Mouse (Mus musculus) heart, embryonic 15.5 days (tissue): ENCODE data around the gene Rpl3. TPM values are rescaled to one million over a fixed set of nuclear protein-coding genes. Genes with fewer than 3 reads are reported as not detected.

Source experiments
- ATAC-seq: fragments of 200-750 bp; cut with Nextera tagmentation; replicated peaks from 2 replicates; pipeline ENCODE4 v1.8.0; 2017; ENCODE audit warnings: low read depth, moderate TSS enrichment; ENCODE audit not compliant: insufficient number of reproducible peaks, insufficient read depth, low FRiP score
- H3K27ac ChIP-seq: fragments of 300-500 bp; sonication (generic); 2 replicates; pipeline ENCODE4 v1.5.1; 2015; ENCODE audit warnings: mild to moderate bottlenecking, inconsistent platforms
- H3K27me3 ChIP-seq: fragments of 300-500 bp; sonication (generic); 2 replicates; pipeline ENCODE4 v1.6.1; 2015; ENCODE audit warnings: inconsistent platforms
- H3K36me3 ChIP-seq: fragments of 300-500 bp; sonication (generic); 2 replicates; pipeline ENCODE4 v1.6.1; 2015; ENCODE audit warnings: mild to moderate bottlenecking, inconsistent platforms
- H3K4me1 ChIP-seq: fragments of 300-500 bp; sonication (generic); replicated peaks from 2 replicates; pipeline ENCODE4 v1.6.1; 2015; ENCODE audit warnings: inconsistent platforms
- H3K4me2 ChIP-seq: fragments of 300-500 bp; sonication (generic); 2 replicates; pipeline ENCODE4 v1.6.1; 2015; ENCODE audit warnings: inconsistent platforms, mild to moderate bottlenecking, moderate library complexity
- H3K4me3 ChIP-seq: fragments of 300-500 bp; sonication (generic); 2 replicates; pipeline ENCODE4 v1.5.1; 2015; ENCODE audit warnings: mild to moderate bottlenecking, inconsistent platforms
- H3K9ac ChIP-seq: fragments of 300-500 bp; sonication (generic); 2 replicates; pipeline ENCODE4 v1.6.1; 2015; ENCODE audit warnings: mild to moderate bottlenecking, inconsistent platforms
- H3K9me3 ChIP-seq: fragments of 300-500 bp; sonication (generic); replicated peaks from 2 replicates; pipeline ENCODE4 v1.6.1; 2016; ENCODE audit warnings: inconsistent platforms
- WGBS: fragments of 180-500 bp; shearing (Covaris S2); methylation state at CpG from one replicate; pipeline ENCODE4 v1.1.7; 2015; ENCODE audit warnings: mixed read lengths; 5-methylcytosine and 5-hydroxymethylcytosine counted together
- polyA plus RNA-seq: library from polyadenylated mRNA; unstranded; fragments of >200 nt; fragmentation: Nextera tagmentation; extraction: Ambion mirVana; gene quantifications from 2 replicates; pipeline ENCODE4 v1.2.1, GENCODE M21; 2015

Rpl3 gene
- polyA plus RNA-seq, 1 experiment from 2014 or later = 565 TPM

DNA sequence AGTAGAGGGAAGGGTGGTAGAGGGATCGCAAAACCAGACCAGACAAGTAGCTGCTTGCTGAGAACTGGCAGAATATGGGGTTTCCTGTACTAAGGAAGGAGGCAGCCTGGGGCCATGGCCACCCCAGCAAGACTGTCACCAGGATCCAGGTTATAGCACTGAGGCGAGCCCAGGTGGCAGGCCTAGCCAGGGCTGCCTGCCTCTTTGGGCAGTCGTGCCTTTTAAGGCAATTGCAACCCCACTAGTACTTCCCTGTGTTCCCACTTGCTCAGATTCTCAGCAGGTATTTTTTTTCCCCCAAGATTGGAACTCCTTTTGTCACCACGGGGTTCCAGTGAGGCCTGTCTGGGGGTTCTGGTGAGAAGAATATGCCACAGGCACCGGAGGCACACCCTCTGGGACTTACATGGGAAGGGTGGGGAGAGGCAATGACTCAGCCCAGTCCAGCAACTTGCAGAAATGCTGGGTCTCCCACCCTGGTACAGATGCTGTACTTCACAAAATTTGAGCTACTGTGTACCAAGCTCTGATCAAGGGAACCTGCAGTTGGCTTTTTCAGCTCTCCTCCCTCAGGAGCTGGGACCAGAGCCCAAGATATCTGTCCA is 15.8 kb downstream of the Rpl3 start:
- H3K27me3 ChIP-seq = no peaks in the 10 kb centered on the region
- 0 out of 2 replicates have a peak overlapping the region, but pooled peaks have one; percentile 2 for H3K9ac ChIP-seq
- WGBS = 39% methylated on average over 5 of the region's 5 CpGs
- H3K36me3 ChIP-seq = peaks cover 40% of the 10 kb centered on the region
- no peak overlapping the region for H3K4me3 ChIP-seq
- peaks cover 66% of the 10 kb centered on the region for H3K4me1 ChIP-seq
- H3K4me2 ChIP-seq = no peak overlapping the region
- ATAC-seq = no peak
- H3K27ac ChIP-seq = peak overlapping the region; percentile 25
- no peaks in the 10 kb centered on the region for H3K9me3 ChIP-seq

DNA sequence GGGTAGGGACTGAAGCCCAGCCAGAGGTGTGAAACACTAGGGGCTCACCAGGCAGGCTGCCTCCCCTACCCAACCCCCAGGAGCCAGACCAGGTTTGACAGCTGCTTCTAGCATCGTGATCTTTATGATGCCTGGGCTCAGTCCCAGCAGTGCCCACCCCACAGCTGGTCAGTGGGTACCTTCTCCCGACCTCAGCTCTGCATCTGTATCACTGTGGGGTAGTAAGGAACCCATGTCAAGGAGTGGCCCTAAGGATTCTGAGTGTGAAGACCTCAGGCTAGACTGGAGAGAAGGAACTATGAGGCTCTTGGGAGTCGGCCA is 16.3 kb downstream of the Rpl3 start:
- Histone ChIP-seq H3K27me3 (no peaks in the 10 kb centered on the region), H3K36me3 (peaks cover 35% of the 10 kb centered on the region), H3K4me1 (peaks cover 63% of the 10 kb centered on the region), H3K27ac (peak overlapping the region; percentile 25; the same call in 1 of the 2 replicates), H3K9me3 (no peaks in the 10 kb centered on the region), H3K4me2 (no peak overlapping the region), H3K4me3 (no peak overlapping the region), H3K9ac (0 out of 2 replicates have a peak overlapping the region, but pooled peaks have one; percentile 2)
- no peak for ATAC-seq
- WGBS = 32% methylated on average over 3 of the region's 3 CpGs

DNA sequence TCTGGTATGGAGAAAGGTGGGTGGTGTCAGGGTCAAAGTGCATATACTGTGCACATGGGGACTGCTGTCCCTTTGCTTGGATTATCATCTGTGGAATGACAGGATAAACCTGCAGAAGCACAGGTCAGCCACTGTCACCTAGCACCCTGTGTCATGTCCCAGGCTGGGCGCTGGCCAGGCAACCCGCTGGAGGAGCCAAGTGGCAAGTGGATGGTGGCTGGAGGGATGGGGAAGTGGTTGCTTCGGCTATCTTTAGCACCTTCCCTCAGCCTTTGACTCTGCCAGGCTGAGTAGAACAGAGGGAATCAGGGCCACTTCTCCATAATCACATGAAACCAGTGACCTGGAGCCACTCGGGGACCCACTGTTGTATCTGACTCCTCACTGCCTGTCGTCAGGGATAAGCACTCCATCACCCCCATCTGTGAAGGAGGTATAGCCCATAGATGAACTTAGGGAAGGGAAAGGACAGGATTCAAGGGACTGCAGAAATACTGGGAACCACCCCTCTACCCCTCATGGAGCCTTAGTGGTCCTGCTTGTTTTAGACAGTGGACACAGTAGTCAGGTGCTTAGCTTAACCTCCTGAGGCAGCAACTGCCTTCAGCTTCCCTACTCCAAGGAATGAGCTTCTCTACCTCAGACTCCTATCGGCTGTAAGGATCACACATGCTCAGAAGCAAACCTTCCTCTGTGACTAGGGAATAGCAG is 16.9 kb downstream of the Rpl3 start:
- 34% methylated on average over 6 of the region's 6 CpGs for WGBS
- no peak overlapping the region for H3K27ac ChIP-seq
- no peak for ATAC-seq

DNA sequence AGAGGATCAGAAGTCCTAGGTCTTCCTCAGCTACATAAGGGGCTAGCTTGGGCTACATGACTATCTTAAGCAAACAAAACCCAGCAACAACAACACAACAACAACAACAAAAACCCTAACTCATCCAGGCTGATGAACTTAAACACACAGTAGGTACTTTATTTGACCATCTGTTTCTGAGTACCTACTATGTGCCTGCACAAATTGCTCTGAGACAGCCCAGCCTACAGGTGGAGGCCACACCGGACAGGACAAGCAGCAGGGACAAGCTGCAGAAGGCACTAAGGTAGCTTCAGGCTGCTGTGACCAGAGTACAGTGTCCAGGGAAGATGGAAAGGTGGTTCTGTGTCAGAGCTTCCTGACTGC is 18.4 kb downstream of the Rpl3 start:
- 90% methylated on average over 1 of the region's 1 CpGs for WGBS
- no peaks in the 10 kb centered on the region for H3K27me3 ChIP-seq
- no peak for ATAC-seq
- no peak overlapping the region for H3K27ac ChIP-seq
- no peaks in the 10 kb centered on the region for H3K9me3 ChIP-seq
- no peak overlapping the region for H3K4me2 ChIP-seq
- H3K4me3 ChIP-seq = no peak overlapping the region
- peaks cover 48% of the 10 kb centered on the region for H3K4me1 ChIP-seq
- no peak overlapping the region for H3K9ac ChIP-seq
- H3K36me3 ChIP-seq = peaks cover 14% of the 10 kb centered on the region

More for the DNA sequence above, 16.9 kb downstream of the Rpl3 start:
- Histone ChIP-seq H3K4me1 (peaks cover 62% of the 10 kb centered on the region), H3K27me3 (no peaks in the 10 kb centered on the region), H3K4me2 (no peak overlapping the region), H3K9me3 (no peaks in the 10 kb centered on the region), H3K9ac (no peak overlapping the region), H3K4me3 (no peak overlapping the region), H3K36me3 (peaks cover 30% of the 10 kb centered on the region)

DNA sequence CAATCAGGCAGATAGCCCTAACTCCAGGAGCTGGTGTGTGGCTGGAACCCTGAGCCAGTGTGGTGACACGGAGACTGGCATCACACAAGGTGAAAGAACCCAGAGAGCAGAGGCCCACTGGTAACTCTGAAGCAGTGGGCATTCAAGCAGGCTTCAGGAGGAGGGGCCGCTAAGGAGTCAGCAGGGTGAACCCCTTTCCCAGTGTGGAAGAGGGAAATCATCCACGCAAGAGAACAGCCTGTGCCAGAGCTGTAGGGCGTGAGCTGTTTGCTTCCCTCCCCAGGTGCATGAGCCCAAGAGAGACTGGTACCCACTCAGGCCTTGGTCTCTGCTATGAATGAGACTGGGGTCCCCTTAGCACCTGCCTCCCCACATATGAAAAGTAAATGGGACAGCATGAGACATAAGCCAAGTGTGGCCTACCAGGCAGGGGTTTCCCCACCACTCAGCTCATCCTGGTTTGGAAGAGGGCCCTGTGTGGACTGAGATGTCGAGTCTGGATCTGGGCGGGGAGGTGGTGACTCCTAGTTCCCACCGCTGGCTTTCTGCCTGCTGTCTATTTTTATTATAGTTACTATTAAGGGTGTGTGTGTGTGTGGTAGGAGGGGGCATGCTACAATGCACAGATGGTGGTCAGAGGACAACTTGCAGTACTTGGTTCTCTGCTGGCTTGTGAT is 19.0 kb downstream of the Rpl3 start:
- Histone ChIP-seq H3K4me3 (no peak overlapping the region), H3K4me1 (peaks cover 45% of the 10 kb centered on the region), H3K9ac (no peak overlapping the region), H3K36me3 (peaks cover 9% of the 10 kb centered on the region), H3K27me3 (no peaks in the 10 kb centered on the region), H3K9me3 (no peaks in the 10 kb centered on the region), H3K27ac (no peak overlapping the region), H3K4me2 (no peak overlapping the region)
- WGBS = 66% methylated on average over 7 of the region's 7 CpGs
- ATAC-seq = no peak

DNA sequence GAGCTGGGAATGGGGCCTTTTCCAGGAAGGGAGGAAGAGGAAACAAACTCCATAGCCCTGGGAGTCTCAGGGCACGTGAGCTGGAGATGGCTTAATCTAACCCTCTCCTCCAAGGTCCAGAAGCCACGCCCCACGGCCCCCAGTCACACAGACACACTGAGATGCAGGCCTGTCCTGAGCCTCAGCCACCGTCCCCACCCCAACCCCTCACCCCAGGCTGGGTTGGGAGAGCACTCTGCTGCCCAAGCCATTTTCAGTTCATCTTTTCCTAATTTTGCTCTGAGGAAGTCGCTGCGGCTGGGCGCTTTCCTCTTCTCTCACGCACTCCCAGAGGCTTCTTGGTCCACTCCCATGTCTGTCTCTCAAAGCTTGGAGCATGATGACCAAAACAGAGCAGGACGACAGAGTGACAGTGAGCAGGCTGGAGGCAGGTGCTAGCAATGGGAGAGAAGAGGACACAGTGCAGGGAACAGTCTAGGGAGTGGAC is 19.7 kb downstream of the Rpl3 start:
- H3K27ac ChIP-seq = peak overlapping the region; percentile 26; the same call in 1 of the 2 replicates
- no peaks in the 10 kb centered on the region for H3K9me3 ChIP-seq
- whole genome bisulfite sequencing = 45% methylated on average over 9 of the region's 9 CpGs
- H3K27me3 ChIP-seq = no peaks in the 10 kb centered on the region
- H3K36me3 ChIP-seq = peaks cover 2% of the 10 kb centered on the region
- no peak for ATAC-seq
- H3K4me3 ChIP-seq = no peak overlapping the region
- no peak overlapping the region for H3K9ac ChIP-seq
- no peak overlapping the region for H3K4me2 ChIP-seq
- H3K4me1 ChIP-seq = peaks cover 42% of the 10 kb centered on the region

DNA sequence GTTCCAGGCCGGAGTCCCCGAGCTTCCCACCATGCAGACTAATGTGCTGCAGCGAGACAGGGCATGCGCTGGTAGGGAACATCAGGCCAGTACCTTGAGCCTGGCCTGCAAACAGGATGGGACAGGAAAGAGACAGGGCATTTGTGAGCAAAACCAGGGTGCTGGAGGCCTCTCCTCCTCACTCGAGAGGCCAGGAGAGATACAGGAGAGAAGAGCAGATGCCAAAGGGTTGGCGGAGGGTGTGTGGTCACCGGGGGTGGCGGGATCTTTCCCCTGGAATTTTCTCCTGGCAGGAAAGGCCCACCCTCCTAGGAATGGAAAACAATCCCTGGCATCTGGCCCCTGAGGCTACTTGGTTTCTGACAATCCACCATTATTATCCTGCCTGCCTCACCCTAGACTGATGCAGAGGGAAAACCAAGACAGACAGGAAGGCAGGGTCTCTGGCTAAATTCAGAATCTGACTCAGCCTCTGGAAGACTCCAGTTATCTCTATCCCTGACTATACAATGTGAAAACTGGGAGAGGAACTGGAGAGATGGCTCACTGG is 21.5 kb downstream of the Rpl3 start:
- H3K4me3 ChIP-seq = no peak overlapping the region
- H3K4me1 ChIP-seq = peaks cover 31% of the 10 kb centered on the region
- 53% methylated on average over 8 of the region's 8 CpGs for WGBS
- H3K4me2 ChIP-seq = no peak overlapping the region
- H3K27ac ChIP-seq = peak overlapping the region; percentile 11
- no peak overlapping the region for H3K9ac ChIP-seq
- no peaks in the 10 kb centered on the region for H3K9me3 ChIP-seq
- no peaks in the 10 kb centered on the region for H3K27me3 ChIP-seq
- H3K36me3 ChIP-seq = no peaks in the 10 kb centered on the region
- no peak for ATAC-seq

DNA sequence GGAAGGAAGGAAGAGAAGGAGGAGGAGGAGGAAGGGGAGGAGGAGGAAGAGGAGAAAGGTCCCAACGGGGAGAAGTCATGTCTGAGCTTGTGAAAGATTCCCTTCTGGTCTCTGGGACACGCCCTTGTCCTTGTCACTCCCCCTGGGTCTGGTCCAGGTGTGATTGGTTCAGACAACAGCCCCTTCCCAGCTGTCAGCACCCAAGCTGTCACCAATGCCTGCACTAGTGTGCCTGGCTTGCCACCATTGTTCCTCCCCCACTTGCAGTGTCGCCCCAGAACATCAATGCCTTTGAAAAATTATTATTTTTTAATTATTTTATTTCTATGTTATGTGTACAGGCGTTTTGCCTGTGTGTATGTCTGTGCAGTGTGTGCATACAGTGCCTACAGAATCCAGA is 22.5 kb downstream of the Rpl3 start:
- no peaks in the 10 kb centered on the region for H3K27me3 ChIP-seq
- no peaks in the 10 kb centered on the region for H3K36me3 ChIP-seq
- no peak overlapping the region for H3K4me3 ChIP-seq
- no peak overlapping the region for H3K27ac ChIP-seq
- no peak overlapping the region for H3K9ac ChIP-seq
- H3K4me1 ChIP-seq = peaks cover 22% of the 10 kb centered on the region
- WGBS = 61% methylated on average over 4 of the region's 4 CpGs
- no peak for ATAC-seq
- no peaks in the 10 kb centered on the region for H3K9me3 ChIP-seq
- no peak overlapping the region for H3K4me2 ChIP-seq

DNA sequence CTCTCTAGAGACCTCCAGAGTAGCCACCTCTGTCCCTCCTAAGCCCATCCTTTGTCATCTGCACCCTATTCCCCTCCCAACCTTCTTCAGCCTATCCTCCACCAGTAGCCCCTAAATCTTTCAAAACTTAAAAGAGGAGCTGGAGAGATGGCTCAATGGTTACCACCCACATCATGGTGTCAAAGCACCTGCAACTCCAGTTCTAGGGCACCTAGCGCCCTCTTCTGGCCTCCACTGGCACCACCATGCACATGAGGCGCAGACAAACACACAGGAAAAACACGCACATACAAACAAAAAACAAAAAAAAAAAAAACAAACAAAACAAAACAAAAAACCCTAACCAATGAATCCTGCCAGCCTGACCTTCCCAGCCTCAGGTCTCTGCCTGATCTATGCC is 25.1 kb downstream of the Rpl3 start:
- Histone ChIP-seq H3K4me2 (no peak overlapping the region), H3K9me3 (no peaks in the 10 kb centered on the region), H3K4me3 (no peak overlapping the region), H3K27me3 (no peaks in the 10 kb centered on the region; the same call in 1 of the 2 replicates), H3K36me3 (no peaks in the 10 kb centered on the region), H3K27ac (no peak overlapping the region), H3K4me1 (peaks cover 13% of the 10 kb centered on the region), H3K9ac (no peak overlapping the region)
- WGBS = 53% methylated on average over 3 of the region's 3 CpGs
- ATAC-seq = no peak

DNA sequence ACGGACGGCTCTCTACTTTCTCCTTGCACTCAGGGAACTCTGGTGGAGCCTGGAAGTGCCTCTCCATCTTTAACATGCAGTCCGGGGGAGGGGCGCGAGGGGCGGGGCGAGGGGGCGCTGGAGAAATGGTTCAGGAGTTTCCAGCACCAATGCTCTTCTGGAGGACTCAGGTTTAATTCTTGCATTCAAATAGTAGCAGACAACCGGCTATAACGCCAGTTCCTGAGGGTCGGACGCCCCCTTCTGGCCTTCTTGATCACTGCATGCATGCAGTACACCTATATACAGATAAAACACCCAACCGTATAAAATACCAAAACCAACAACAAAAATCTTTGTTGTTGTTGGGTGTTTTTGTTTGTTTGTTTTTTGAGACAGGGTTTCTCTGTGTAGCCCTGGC is 26.3 kb downstream of the Rpl3 start:
- 14% methylated on average over 13 of the region's 13 CpGs for WGBS

DNA sequence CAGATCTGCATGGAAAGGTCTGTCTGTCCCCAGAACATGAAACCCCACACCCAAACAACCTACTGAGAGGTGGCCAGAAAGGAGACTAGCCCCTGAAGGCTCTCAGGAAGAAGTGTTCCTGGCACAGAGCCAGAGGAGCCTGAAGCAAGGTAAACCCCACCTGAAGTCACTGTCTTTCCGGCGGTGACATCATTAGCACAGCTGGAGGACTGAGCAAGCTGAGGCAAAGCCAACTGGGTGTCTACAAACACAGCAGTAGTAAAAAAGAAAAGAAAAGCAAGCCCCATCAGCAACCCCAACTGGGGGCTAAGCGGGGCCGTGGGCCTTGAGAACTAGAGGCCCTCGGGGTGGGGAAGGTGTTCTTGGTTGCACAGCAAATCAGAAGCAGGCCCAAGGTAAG is 26.7 kb downstream of the Rpl3 start:
- no peaks in the 10 kb centered on the region for H3K9me3 ChIP-seq
- H3K4me3 ChIP-seq = no peak overlapping the region
- no peak overlapping the region for H3K27ac ChIP-seq
- peaks cover 6% of the 10 kb centered on the region; the same call in 1 of the 2 replicates for H3K4me1 ChIP-seq
- H3K27me3 ChIP-seq = no peaks in the 10 kb centered on the region; the same call in 1 of the 2 replicates
- no peak overlapping the region for H3K4me2 ChIP-seq
- no peak overlapping the region for H3K9ac ChIP-seq
- ATAC-seq = no peak
- H3K36me3 ChIP-seq = no peaks in the 10 kb centered on the region
- 71% methylated on average over 5 of the region's 5 CpGs for WGBS

More for the DNA sequence above, 26.3 kb downstream of the Rpl3 start:
- Histone ChIP-seq H3K4me3 (no peak overlapping the region), H3K27me3 (no peaks in the 10 kb centered on the region; the same call in 1 of the 2 replicates), H3K9ac (no peak overlapping the region), H3K4me1 (peaks cover 10% of the 10 kb centered on the region), H3K9me3 (no peaks in the 10 kb centered on the region), H3K4me2 (no peak overlapping the region), H3K27ac (no peak overlapping the region), H3K36me3 (no peaks in the 10 kb centered on the region)
- ATAC-seq = no peak
